Mouse (Mus musculus) midbrain, embryonic 11.5 days (tissue): ENCODE results near the gene Bcat1. TPM values are rescaled to one million over a fixed set of nuclear protein-coding genes. Genes with fewer than 3 reads are reported as not detected.

Source experiments
- ATAC-seq: fragments of 200-750 bp; cut with Nextera tagmentation; 2 replicates; pipeline ENCODE4 v1.8.0; 2017; ENCODE audit warnings: moderate TSS enrichment, moderate library complexity; ENCODE audit not compliant: low FRiP score
- DNase-seq: peaks from one replicate; pipeline ENCODE4 v3.0.0; 2015; ENCODE audit warnings: low spot score; ENCODE audit errors: missing footprints
- H3K27ac ChIP-seq: fragments of 300-500 bp; sonication (generic); 2 replicates; pipeline ENCODE4 v1.5.1; 2014; ENCODE audit warnings: low read depth, low read length
- H3K27me3 ChIP-seq: fragments of 300-500 bp; sonication (generic); 2 replicates; pipeline ENCODE4 v1.6.1; 2014; ENCODE audit warnings: mild to moderate bottlenecking, low read length, moderate library complexity, mixed read lengths; ENCODE audit not compliant: control insufficient read depth, insufficient read depth
- H3K36me3 ChIP-seq: fragments of 300-500 bp; sonication (generic); 2 replicates; pipeline ENCODE4 v1.6.1; 2014; ENCODE audit warnings: mild to moderate bottlenecking, low read length, moderate library complexity, mixed read lengths; ENCODE audit not compliant: control insufficient read depth, insufficient read depth
- H3K4me1 ChIP-seq: fragments of 300-500 bp; sonication (generic); 2 replicates; pipeline ENCODE4 v1.6.1; 2014; ENCODE audit warnings: low read length; ENCODE audit not compliant: control insufficient read depth, insufficient read depth
- H3K4me2 ChIP-seq: fragments of 300-500 bp; sonication (generic); 2 replicates; pipeline ENCODE4 v1.6.1; 2014; ENCODE audit warnings: mild to moderate bottlenecking, moderate library complexity
- H3K4me3 ChIP-seq: fragments of 300-500 bp; sonication (generic); 2 replicates; pipeline ENCODE4 v1.5.1; 2014; ENCODE audit warnings: low read depth, low read length
- H3K9ac ChIP-seq: fragments of 300-500 bp; sonication (generic); 2 replicates; pipeline ENCODE4 v1.6.1; 2014; ENCODE audit warnings: low read length
- H3K9me3 ChIP-seq: fragments of 300-500 bp; sonication (generic); 2 replicates; pipeline ENCODE4 v1.6.1; 2016; ENCODE audit warnings: low read length; ENCODE audit not compliant: control insufficient read depth
- WGBS: fragments of 180-500 bp; shearing (Covaris S2); extraction: QIAGEN DNeasy Blood & Tissue Kit; methylation state at CpG from one replicate; pipeline ENCODE4 v1.1.7; 2014; 5-methylcytosine and 5-hydroxymethylcytosine counted together
- polyA plus RNA-seq: library from polyadenylated mRNA; unstranded; fragments of >200 nt; fragmentation: Nextera tagmentation; extraction: Ambion mirVana; gene quantifications from 2 replicates; pipeline ENCODE4 v1.2.1, GENCODE M21; 2014

Gene Bcat1
- polyA plus RNA-seq, 1 experiment from 2014 or later = 150 TPM

DNA sequence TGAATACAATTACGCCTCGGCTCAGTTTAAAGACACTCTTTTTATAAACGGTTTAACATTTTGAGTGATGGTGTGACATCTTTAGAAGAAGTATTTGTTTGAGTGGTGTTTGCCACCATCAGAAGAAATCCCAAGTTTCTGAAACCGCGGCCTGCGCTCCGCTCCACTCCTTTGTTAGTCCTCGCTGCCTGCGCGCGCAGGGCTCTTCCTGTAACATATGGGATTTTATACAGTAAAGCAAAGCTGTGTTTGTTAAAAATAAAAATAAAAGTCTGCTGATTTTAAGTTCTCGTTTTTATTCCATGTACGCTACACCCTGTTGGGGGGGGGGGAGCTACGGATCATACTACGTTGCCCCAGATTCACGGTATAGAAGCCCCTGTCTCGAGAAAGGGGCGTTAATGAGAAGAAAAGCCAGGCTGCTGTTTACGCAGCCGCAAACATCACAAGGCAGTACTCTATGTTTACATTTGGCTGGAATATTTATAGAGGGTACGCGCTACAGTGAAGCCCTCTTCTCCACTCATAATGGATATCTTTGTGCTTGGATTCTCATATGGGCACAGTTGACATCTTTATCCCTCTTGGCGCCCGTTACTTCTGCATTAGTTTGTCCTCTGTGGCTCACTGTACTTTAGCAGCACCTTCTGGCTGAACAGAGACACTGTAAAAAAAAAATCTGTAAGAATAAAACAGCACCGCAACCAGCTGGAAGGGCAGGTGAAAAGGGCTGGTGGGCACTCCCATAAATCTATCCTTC is 114.6 kb downstream of the Bcat1 start:
- DNase-seq (no peak), ATAC-seq (peak; percentile 9; the same call in 1 of the 2 replicates)
- H3K9ac ChIP-seq = no peak overlapping the region
- no peaks in the 10 kb centered on the region for H3K27me3 ChIP-seq
- H3K4me1 ChIP-seq = no peaks in the 10 kb centered on the region
- H3K4me3 ChIP-seq = no peak overlapping the region
- 85% methylated on average over 25 of the region's 25 CpGs for WGBS
- H3K27ac ChIP-seq = no peak overlapping the region
- H3K9me3 ChIP-seq = no peaks in the 10 kb centered on the region
- H3K4me2 ChIP-seq = no peak overlapping the region
- H3K36me3 ChIP-seq = no peaks in the 10 kb centered on the region

DNA sequence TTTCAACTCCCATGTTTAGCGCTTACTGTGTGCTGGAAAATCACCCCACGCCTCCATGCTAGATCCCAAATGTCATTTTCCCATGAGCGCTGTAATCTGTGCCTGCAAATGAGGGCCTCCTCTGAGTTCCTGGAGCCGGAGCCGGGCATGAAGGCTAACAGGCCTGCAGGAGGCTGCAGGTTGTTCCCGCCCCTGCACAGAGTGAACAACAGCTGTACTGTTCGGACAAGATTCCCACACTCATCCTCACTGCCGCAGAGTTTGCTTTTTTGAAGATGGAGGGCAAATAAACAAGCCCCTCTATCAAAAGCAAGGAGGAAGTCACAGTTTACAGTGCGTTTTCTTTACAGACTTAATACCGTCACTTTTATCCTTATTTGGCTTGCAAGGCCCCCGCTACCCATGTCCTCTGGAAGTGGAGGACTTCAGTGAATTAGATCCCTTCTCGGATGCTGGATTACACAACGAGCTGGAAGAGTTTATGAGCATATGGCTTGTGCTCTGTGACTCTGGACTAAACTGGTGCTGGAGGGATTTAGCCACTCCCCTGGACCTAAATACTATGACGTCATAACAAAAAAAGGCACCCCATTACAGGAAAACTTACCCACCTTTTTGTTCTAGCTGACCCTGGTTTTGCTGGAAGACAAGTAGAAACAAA is 120.0 kb downstream of the Bcat1 start:
- DNase-seq = no peak
- H3K27ac ChIP-seq = no peak overlapping the region

DNA sequence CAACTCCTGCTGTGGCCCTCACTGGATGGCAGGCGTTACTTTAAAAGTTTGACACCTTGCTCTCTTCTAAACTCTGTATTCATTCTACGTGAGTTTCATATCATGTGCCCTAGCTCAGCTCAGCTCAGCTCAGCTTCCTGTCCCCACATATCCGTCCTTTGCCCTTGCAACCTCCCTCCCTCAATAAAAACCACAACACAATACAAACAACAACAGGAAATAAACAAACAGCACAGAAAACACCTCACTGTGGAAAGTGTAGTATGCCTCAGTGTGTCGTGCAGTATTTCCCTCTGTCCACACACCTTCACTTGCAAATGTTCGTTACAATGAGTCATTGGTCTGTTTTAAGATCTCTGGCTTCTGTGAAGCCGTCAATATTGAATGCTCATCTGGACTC is 123.1 kb downstream of the Bcat1 start:
- Histone ChIP-seq H3K36me3 (no peaks in the 10 kb centered on the region), H3K4me2 (no peak overlapping the region), H3K9ac (no peak overlapping the region), H3K4me3 (no peak overlapping the region), H3K27me3 (no peaks in the 10 kb centered on the region), H3K27ac (no peak overlapping the region), H3K9me3 (no peaks in the 10 kb centered on the region), H3K4me1 (no peaks in the 10 kb centered on the region)
- DNase-seq = no peak
- 91% methylated on average over 6 of the region's 6 CpGs for WGBS
- no peak for ATAC-seq

More for the DNA sequence above, 120.0 kb downstream of the Bcat1 start:
- H3K9ac ChIP-seq = no peak overlapping the region
- H3K4me2 ChIP-seq = no peak overlapping the region
- ATAC-seq = no peak
- no peaks in the 10 kb centered on the region for H3K9me3 ChIP-seq
- WGBS = 74% methylated on average over 14 of the region's 14 CpGs
- H3K36me3 ChIP-seq = no peaks in the 10 kb centered on the region
- H3K4me1 ChIP-seq = no peaks in the 10 kb centered on the region
- H3K27me3 ChIP-seq = no peaks in the 10 kb centered on the region
- no peak overlapping the region for H3K4me3 ChIP-seq

DNA sequence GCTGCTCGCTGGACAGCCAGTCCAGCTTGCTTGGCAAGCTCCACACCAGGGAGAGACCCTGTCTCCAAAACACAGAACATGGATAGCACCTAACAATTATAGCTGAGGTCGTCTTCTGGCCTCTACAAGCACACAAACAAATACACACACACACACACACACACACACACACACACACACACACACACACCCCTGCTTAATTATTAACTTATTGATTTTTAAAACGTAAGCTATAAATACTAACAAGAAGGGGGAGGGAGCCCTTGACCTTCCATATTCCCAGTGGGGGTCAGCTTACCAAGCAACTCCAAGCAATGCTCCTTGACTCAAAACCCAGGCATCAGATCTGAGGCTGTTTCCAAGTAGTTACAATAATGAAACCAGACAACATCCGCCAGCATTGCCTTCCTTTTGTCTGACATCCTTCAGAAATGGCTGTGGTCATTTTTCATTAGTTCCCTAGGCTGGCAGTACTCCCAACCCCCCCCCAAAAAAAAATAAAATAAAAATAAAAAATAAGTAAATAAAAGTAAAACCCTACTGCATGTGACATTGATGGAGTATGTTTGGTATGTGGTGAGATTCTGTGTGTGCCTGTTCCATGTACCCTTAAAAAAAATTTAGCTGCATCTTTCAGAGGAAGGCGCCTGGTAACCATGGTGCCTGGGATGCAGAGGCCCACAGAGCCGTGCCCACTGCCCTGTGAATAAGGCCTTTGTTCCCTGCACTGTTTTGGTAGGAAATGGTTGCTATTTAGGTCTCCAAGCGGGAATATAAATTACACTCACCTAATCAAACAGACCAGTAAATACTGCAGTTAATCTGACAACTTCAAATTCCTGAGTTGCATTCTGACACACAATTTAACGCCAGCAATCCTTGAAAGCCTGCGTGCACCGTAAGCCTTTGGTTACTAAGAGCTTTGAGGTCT is 131.3 kb downstream of the Bcat1 start:
- DNase-seq (peak; percentile 91), ATAC-seq (peak; percentile 85)
- 43% methylated on average over 10 of the region's 10 CpGs for WGBS
- Histone ChIP-seq H3K9ac (no peak overlapping the region), H3K9me3 (no peaks in the 10 kb centered on the region), H3K27me3 (no peaks in the 10 kb centered on the region), H3K4me3 (no peak overlapping the region), H3K4me2 (no peak overlapping the region), H3K27ac (no peak overlapping the region), H3K36me3 (no peaks in the 10 kb centered on the region), H3K4me1 (peaks cover 12% of the 10 kb centered on the region; the same call in 1 of the 2 replicates)

Other genes with a start within 250 kb of the Bcat1 start
- gene Lrmp, start 39.5 kb upstream of the Bcat1 start, polyA plus RNA-seq = 1.4 and 1.9 TPM in 2 replicates
- 0.27 and 0.73 TPM in 2 replicates for gene Casc1, start 134.8 kb upstream of the Bcat1 start, polyA plus RNA-seq
- 41.8 and 42.3 TPM in 2 replicates for gene Etfrf1, start 134.9 kb upstream of the Bcat1 start, polyA plus RNA-seq
- 129 and 133 TPM in 2 replicates for gene Kras, start 174.1 kb upstream of the Bcat1 start, polyA plus RNA-seq